In the genomic region with DNA sequence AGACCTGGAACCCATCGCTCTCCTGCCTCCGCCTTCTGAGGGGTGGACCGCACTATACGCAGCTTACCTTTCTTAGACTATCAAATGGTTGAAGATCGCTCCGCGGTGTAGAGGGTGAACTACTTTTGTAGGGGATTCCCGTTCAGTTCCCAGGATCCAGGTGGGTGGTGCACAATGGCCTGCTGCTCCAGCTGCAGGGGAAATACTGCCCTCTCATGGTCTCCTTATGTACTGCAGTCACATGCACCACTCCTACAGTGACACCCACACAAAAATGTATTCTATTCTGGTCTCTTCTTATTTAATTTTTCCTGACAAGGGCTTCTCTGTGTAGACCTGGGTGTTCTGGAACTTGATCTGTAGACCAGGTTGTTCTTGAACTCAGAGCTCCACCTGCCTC, we compare ENCODE assay signal across 9 mouse cellular contexts. TPM values are rescaled to one million over a fixed set of nuclear protein-coding genes. Genes with fewer than 3 reads are reported as not detected.
A peak's percentile ranks its signal among the peaks of the same experiment; 100 is the strongest.
DNase-seq lines count a peak whose midpoint lies in the region; ATAC-seq and TF ChIP-seq lines count a peak whose summit lies in the region.
"Had no signal": no experiment of that assay in that cellular context is flagged by ENCODE, and none has a peak within 500 bp of the region (broad histone marks: within the 10 kb centered on the region; RNA-seq: fewer than 3 reads in every experiment).

Gene Slc7a4 (minus strand): TSS at position 151 of the 400 bp plus-strand sequence.

- no peak within 1 kb of the TSS for H3K4me3 ChIP-seq in heart, adult 2 months
- no peak within 1 kb of the TSS for H3K4me3 ChIP-seq in CH12.LX (replicated peaks in 1 of 3; ENCODE audit: low read depth in 2 of 3, low read length in 2 of 3, poor library complexity in 1 of 3)
- no peak within 1 kb of the TSS for H3K4me3 ChIP-seq in kidney, embryonic 16.5 days (ENCODE audit: low read length)
- H3K4me3 ChIP-seq: liver, embryonic 15.5 days had no signal

- in situ Hi-C loops in CH12.LX (cut with MboI; ENCODE audit: low pct_ligation_motif_present, low pct_unique_long_range_greater_than_20kb, low sequenced_read_pairs), result no loop called here

- TF ChIP-seq CTCF in heart, adult 2 months (IDR thresholded peaks at IDR 0.05), result peak; percentile 55
- TF ChIP-seq CTCF in CH12.LX (conservative IDR thresholded peaks at IDR 0.05 in 1 of 2, IDR thresholded peaks at IDR 0.05 in 1 of 2; ENCODE audit: low read depth in 2 of 2, low read length in 2 of 2), result peak; percentile 76 to 95

- H3K27ac ChIP-seq in heart, adult 2 months, result no peak within 1 kb of the TSS
- no peak within 1 kb of the TSS for H3K27ac ChIP-seq in CH12.LX (ENCODE audit: insufficient read depth, low read depth)
- H3K27ac ChIP-seq in kidney, embryonic 16.5 days (ENCODE audit: low read length), result no peak within 1 kb of the TSS
- H3K27ac ChIP-seq: liver, embryonic 15.5 days had no signal

- no peak for TF ChIP-seq EP300 in heart, adult 2 months (IDR thresholded peaks at IDR 0.05; ENCODE audit: insufficient read depth, low read depth, low read length)
- no peak for TF ChIP-seq EP300 in CH12.LX (IDR thresholded peaks at IDR 0.05; ENCODE audit: low read length)

- no peak within 1 kb of the TSS for H3K9ac ChIP-seq in heart, adult 2 months (ENCODE audit: low read depth, low read length)
- no peak within 1 kb of the TSS for H3K9ac ChIP-seq in CH12.LX (ENCODE audit: insufficient read depth, low read depth)
- H3K9ac ChIP-seq in kidney, embryonic 16.5 days (replicated peaks; ENCODE audit: low read length), result no peak within 1 kb of the TSS
- H3K9ac ChIP-seq: liver, embryonic 15.5 days had no signal

- no peaks in the 10 kb centered on the region for H3K4me1 ChIP-seq in heart, adult 2 months (ENCODE audit: control insufficient read depth, insufficient read depth, low read length)
- no peaks in the 10 kb centered on the region for H3K4me1 ChIP-seq in CH12.LX (ENCODE audit: control insufficient read depth in 1 of 2, insufficient read depth in 2 of 2)
- no peaks in the 10 kb centered on the region for H3K4me1 ChIP-seq in kidney, embryonic 16.5 days (ENCODE audit: insufficient read depth, low read length)
- H3K4me1 ChIP-seq: liver, embryonic 15.5 days had no signal

- TF ChIP-seq POLR2A in heart, adult 2 months (IDR thresholded peaks at IDR 0.05; ENCODE audit: insufficient read depth, low read depth, low read length), result no peak
- no peak for TF ChIP-seq POLR2A in CH12.LX (IDR thresholded peaks at IDR 0.05; ENCODE audit: low read depth, low read length)

- intact Hi-C loops in heart, adult 2 months (cut with DNase I), result no loop called here
- intact Hi-C loops in heart, postnatal 10 days (cut with DNase I), result no loop called here

- H3K27me3 ChIP-seq in heart, adult 2 months (ENCODE audit: control insufficient read depth, insufficient read depth, low read length), result no peaks in the 10 kb centered on the region
- H3K27me3 ChIP-seq in CH12.LX (replicated peaks), result peaks cover 35% of the 10 kb centered on the region
- H3K27me3 ChIP-seq in kidney, embryonic 16.5 days (ENCODE audit: insufficient read depth, low read length), result no peaks in the 10 kb centered on the region

- peaks cover 4% of the 10 kb centered on the region for H3K9me3 ChIP-seq in CH12.LX (replicated peaks; ENCODE audit: low read length)
- H3K9me3 ChIP-seq in kidney, embryonic 16.5 days (ENCODE audit: low read length), result peaks cover 5% of the 10 kb centered on the region; the same call in 1 of the 2 replicates
- H3K9me3 ChIP-seq: liver, embryonic 15.5 days had no signal

- dilution Hi-C loops in CH12.LX (cut with MboI; ENCODE audit: extremely low pct_ligation_motif_present, extremely low pct_unique_long_range_greater_than_20kb, low sequenced_read_pairs), result no loop called here

- TF ChIP-seq RAD21 in CH12.LX (IDR thresholded peaks at IDR 0.05; ENCODE audit: low read depth, low read length), result peak; percentile 70

- 30% methylated on average over 8 of the region's 8 CpGs for WGBS in heart, adult 2 months
- WGBS in kidney, embryonic 16.5 days, result 19% methylated on average over 8 of the region's 8 CpGs

- H3K4me2 ChIP-seq in CH12.LX (ENCODE audit: insufficient read depth, low read depth, poor library complexity, severe bottlenecking), result no peak within 1 kb of the TSS
- H3K4me2 ChIP-seq in kidney, embryonic 16.5 days (replicated peaks; ENCODE audit: low read depth, low read length), result no peak within 1 kb of the TSS
- H3K4me2 ChIP-seq: liver, embryonic 15.5 days had no signal

- no peaks in the 10 kb centered on the region for H3K79me2 ChIP-seq in heart, adult 2 months (replicated peaks; ENCODE audit: control insufficient read depth, insufficient read depth, low read length)
- no peaks in the 10 kb centered on the region for H3K79me2 ChIP-seq in CH12.LX (replicated peaks; ENCODE audit: control insufficient read depth, extremely low read depth, insufficient read depth, poor library complexity, severe bottlenecking)

- no peaks in the 10 kb centered on the region for H3K36me3 ChIP-seq in heart, adult 2 months (ENCODE audit: control insufficient read depth, insufficient read depth, low read length)
- no peaks in the 10 kb centered on the region for H3K36me3 ChIP-seq in CH12.LX (replicated peaks in 1 of 2; ENCODE audit: control insufficient read depth in 1 of 2, insufficient read depth in 1 of 2, low read length in 1 of 2)
- H3K36me3 ChIP-seq in kidney, embryonic 16.5 days (ENCODE audit: insufficient read depth, low read length), result no peaks in the 10 kb centered on the region
- H3K36me3 ChIP-seq: liver, embryonic 15.5 days had no signal

- no peak for DNase-seq in heart, adult 2 months
- no peak for DNase-seq in heart, postnatal 10 days
- DNase-seq in CH12.LX (ENCODE audit: extremely low read depth), result peak; percentile 48
- DNase-seq in embryo, embryonic 9.5 days (ENCODE audit: extremely low spot score), result peak; percentile 42
- DNase-seq in mesoderm, embryonic 11.5 days (ENCODE audit: low read depth, low spot score), result peak; percentile 62
- DNase-seq in T-cell, adult 2 months (ENCODE audit: low spot score), result no peak
- no peak for DNase-seq in right cerebral cortex, postnatal 36 days (ENCODE audit: low spot score in 2 of 2)

- no peak for ATAC-seq in kidney, embryonic 16.5 days (ENCODE audit: low FRiP score, low TSS enrichment)

TF ChIP-seq in CH12.LX, 34 proteins besides CTCF, POLR2A, EP300 and RAD21:
- peak; percentile 58 for TF ChIP-seq MAX (IDR thresholded peaks at IDR 0.05; ENCODE audit: low read length)
- peak; percentile 59 for TF ChIP-seq SMC3 (IDR thresholded peaks at IDR 0.05; ENCODE audit: low read depth, low read length)
- TF ChIP-seq BHLHE40 (IDR thresholded peaks at IDR 0.05; ENCODE audit: low read depth, low read length), result peak; percentile 43; the same call in 1 of the 2 replicates
- no peak for TF ChIP-seq ZNF384 (IDR thresholded peaks at IDR 0.05; ENCODE audit: low read depth, low read length)

RNA-seq across cellular contexts. Expression of gene Slc7a4, which starts in this region (rescaled TPM):
- 1 to 10 TPM; 2.3 to 2.9 TPM for total RNA-seq in heart, adult 2 months (2021)
- 3.7 and 5.7 TPM in 2 replicates for polyA plus RNA-seq in heart, adult 2 months (2012; rRNA removed)
- 1 to 10 TPM; 2.4 to 3.9 TPM for total RNA-seq in heart, postnatal 10 days (2021)
- total RNA-seq in CH12.LX (2012; rRNA removed) (0.34 and 1.3 TPM in 2 replicates), CH12.LX (2014; rRNA removed) (not detected in 2 replicates)
- polyA plus RNA-seq in CH12.LX (2012; ENCODE audit: insufficient read length, low read depth), result not detected in 2 replicates
- polyA plus RNA-seq in kidney, embryonic 16.5 days (2015; fragmentation: Nextera tagmentation; extraction: Ambion mirVana), result 11.8 and 12.6 TPM in 2 replicates

Comparison
In these comparisons a context has a peak if more than half of its experiments do, and no peak if none do; other contexts are left out.
1. DNase-seq: peak in CH12.LX (single experiment), embryo, embryonic 9.5 days (single experiment) and mesoderm, embryonic 11.5 days (single experiment); none in heart, adult 2 months (0 of 2), heart, postnatal 10 days (0 of 2), T-cell, adult 2 months (single experiment) and right cerebral cortex, postnatal 36 days (0 of 2).